Mouse (Mus musculus) megakaryocyte, embryonic 14.5 days (primary cell): ENCODE measurements at regions not wholly inside any gene's neighbourhood (a gene's known extent, or its start where the extent isn't known, plus 50 kb on each side); places are given as distances from the start of the nearest gene placed in this dataset.

Source experiments
- H3K27me3 ChIP-seq: replicated peaks from 2 replicates; pipeline ENCODE3; 2012; ENCODE audit warnings: inconsistent platforms
- H3K36me3 ChIP-seq: replicated peaks from 2 replicates; pipeline ENCODE3; 2012; ENCODE audit warnings: low read length, inconsistent platforms, mixed read lengths
- H3K4me1 ChIP-seq: 2 replicates; pipeline ENCODE4 v1.6.1; 2012; ENCODE audit warnings: inconsistent platforms
- H3K4me3 ChIP-seq: replicated peaks from 2 replicates; pipeline ENCODE3; 2012; ENCODE audit warnings: moderate library complexity, mild to moderate bottlenecking, inconsistent platforms
- H3K9me3 ChIP-seq: 2 replicates; pipeline ENCODE4 v1.6.1; 2012; ENCODE audit warnings: inconsistent platforms
- FLI1 ChIP-seq: IDR thresholded peaks from 2 replicates; pipeline ENCODE4 v1.6.1; 2012; ENCODE audit warnings: low read length, inconsistent platforms, mixed read lengths
- GATA1 ChIP-seq: IDR thresholded peaks from 3 replicates; pipeline ENCODE4 v1.6.1; 2012; ENCODE audit warnings: mixed read lengths, low read length, inconsistent platforms, borderline replicate concordance

DNA sequence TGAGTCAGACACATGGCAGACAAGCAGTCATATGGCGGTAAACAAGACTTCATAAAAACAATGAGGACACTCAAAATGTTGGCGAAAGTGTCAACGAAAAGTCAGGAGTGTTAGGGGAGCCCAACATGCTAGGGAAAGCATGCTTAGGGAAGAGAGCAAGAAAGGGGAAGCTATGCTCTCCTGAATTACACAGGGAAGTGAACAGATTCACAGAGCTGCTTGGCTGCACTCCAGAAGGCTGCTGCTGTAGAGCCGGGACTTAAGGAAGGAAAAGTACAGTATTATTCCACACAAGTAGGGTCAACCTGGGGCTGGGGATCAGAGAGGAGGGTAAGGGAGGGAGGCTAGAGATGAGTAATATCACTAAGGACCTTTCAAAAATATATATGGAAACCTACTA, 124.7 kb upstream of the Aco1 start:
- TF ChIP-seq GATA1, result no peak
- TF ChIP-seq FLI1, result no peak
- H3K4me3 ChIP-seq, result no peak overlapping the region
- no peaks in the 10 kb centered on the region for H3K27me3 ChIP-seq
- H3K9me3 ChIP-seq, result no peaks in the 10 kb centered on the region
- H3K36me3 ChIP-seq, result no peaks in the 10 kb centered on the region
- no peaks in the 10 kb centered on the region; the same call in 1 of the 2 replicates for H3K4me1 ChIP-seq

DNA sequence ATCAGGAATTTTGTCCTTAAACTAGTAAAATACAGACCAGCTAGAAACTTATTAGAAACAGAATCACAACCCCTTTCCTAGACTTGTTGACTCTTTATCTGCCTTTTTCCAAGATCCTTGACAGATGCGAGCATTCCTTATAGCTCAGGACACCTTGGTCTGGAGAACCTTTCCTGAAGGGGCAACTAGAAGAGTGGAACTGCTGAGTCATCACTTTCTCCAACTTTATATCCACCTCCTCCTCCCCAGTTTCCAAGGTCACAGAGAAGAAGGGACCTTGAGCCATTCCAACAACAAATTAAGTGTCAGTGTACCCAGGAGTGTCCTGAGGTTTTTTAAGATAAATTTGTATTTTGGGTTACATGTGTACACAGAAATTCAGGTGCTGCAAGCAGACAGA, 111.5 kb upstream of the Aco1 start:
- H3K4me3 ChIP-seq, result no peak overlapping the region
- no peak for TF ChIP-seq FLI1
- H3K27me3 ChIP-seq, result no peaks in the 10 kb centered on the region
- 0 out of 2 replicates have a peak, but pooled peaks cover 3% of the 10 kb centered on the region for H3K9me3 ChIP-seq
- no peaks in the 10 kb centered on the region for H3K36me3 ChIP-seq
- no peaks in the 10 kb centered on the region for H3K4me1 ChIP-seq

DNA sequence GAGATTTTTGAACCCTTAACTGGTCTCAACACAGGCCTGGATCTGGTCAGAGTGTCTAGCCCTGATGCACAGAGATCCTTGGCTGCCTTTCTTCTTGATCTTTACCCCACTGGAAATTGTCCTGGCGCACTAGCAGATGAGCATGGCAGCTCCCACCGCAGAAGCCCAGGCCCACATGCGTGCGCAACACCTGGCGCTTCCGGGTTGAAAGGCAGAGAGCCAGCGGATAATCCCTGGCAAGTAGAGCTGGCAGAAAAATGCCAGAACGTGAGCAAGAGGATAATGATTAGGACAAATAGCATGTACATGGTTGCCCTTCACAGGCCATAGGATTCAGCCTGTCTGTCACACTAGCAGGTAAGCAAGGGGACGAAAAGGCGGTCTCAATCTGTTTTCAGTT, 95.0 kb upstream of the Aco1 start:
- Histone ChIP-seq H3K36me3 (no peaks in the 10 kb centered on the region), H3K4me1 (no peaks in the 10 kb centered on the region), H3K4me3 (no peak overlapping the region), H3K9me3 (peaks cover 9% of the 10 kb centered on the region), H3K27me3 (no peaks in the 10 kb centered on the region)
- no peak for TF ChIP-seq FLI1
- no peak for TF ChIP-seq GATA1

DNA sequence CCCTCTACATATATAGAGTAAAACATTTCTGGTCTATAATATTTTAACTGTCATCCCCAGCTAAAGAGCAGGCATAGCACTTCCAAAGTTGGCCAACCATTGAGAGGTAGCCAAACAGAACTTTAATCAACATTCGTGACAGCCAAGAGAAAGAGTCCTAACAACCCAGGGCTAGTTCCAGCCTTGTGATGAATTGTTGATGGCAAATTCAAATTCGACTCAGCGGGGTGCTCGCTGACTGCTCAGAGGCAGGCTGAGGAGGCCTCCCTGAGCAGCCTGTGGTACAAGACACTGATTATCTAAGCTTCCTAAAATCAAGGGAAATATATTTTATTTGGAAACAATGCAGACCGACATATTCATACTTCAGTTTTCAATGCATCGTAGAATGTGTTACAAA, 93.8 kb upstream of the Aco1 start:
- TF ChIP-seq GATA1, result no peak
- no peak for TF ChIP-seq FLI1
- Histone ChIP-seq H3K4me1 (no peaks in the 10 kb centered on the region), H3K27me3 (no peaks in the 10 kb centered on the region), H3K9me3 (peaks cover 12% of the 10 kb centered on the region), H3K36me3 (no peaks in the 10 kb centered on the region), H3K4me3 (no peak overlapping the region)

DNA sequence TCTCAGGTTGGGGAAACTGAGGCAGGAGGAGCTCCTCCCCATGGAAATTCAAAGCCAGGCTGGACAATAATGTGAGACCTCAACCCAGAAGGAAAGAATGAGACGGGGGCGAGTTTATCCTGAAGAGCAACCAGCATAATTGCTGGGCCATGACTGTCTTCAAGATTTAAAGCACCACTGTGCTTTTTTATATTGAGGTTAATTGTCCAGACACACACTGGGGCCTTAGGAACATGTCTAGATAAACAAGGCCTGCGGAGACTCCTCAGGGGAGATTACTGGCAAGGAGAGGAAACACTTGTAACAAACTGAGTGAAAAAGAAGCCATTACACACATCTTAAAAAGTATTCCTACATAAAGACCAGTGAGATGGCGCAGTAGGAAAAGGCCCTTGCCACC, 91.0 kb upstream of the Aco1 start:
- no peaks in the 10 kb centered on the region for H3K36me3 ChIP-seq
- H3K4me1 ChIP-seq, result no peaks in the 10 kb centered on the region
- peaks cover 12% of the 10 kb centered on the region for H3K9me3 ChIP-seq
- no peak overlapping the region for H3K4me3 ChIP-seq
- no peaks in the 10 kb centered on the region for H3K27me3 ChIP-seq
- TF ChIP-seq GATA1 (no peak), FLI1 (no peak)

DNA sequence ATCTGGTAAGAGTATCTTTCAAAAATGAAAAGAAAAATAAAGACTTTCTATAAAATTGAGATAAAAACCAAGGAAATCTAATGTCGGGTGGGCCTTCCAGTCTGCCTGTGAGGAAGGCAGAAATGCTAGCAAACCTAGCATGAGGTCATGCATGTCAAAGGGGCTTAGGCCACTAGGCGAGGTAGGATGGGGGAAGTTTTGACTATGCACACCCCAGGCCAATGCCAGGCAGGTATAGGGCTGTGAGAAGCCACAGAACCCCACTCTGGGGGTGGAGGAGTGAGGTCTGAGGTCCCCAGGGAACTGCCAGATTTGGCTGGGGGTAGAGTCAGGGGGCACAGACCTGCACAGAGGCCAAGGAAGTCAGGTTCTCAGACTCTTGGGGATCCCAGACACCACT, 89.5 kb upstream of the Aco1 start:
- Histone ChIP-seq H3K36me3 (no peaks in the 10 kb centered on the region), H3K27me3 (no peaks in the 10 kb centered on the region), H3K4me1 (no peaks in the 10 kb centered on the region), H3K4me3 (no peak overlapping the region), H3K9me3 (peaks cover 7% of the 10 kb centered on the region; the same call in 1 of the 2 replicates)
- TF ChIP-seq GATA1, result no peak
- TF ChIP-seq FLI1, result no peak

DNA sequence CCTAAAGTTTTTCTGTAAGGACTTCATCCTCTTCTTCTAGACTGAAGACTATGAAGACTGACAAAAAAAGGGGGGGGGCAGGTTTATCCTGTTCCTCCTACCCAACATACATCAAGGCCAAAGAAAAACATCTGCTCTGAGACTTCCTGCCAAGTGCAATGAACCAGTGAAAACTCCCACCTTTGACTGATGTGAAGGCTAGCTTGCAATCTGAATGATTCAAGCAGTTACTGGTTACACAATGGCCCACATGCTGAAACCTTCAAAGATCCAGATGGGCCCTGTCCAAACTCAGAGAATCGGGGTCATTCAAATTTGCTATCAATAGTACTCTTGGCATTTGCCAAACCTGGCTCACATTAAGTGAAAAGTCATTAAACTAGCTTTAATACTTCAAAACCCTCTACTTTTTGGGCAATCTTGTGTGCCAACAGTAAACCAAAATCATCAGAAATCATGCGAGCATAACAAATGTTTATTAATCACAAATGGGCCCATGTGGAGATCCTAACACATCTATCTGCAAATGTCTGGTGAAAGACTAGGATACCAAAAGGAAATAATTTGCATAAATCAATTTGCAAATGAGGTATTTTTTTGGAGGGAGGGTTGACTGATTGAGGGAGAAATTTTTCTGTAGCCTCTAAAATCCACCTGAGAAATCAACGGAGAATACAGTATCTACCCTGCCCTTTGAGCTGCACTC, 79.0 kb upstream of the Aco1 start:
- no peak for TF ChIP-seq FLI1
- TF ChIP-seq GATA1, result no peak
- no peak overlapping the region for H3K4me3 ChIP-seq
- peaks cover 14% of the 10 kb centered on the region for H3K9me3 ChIP-seq
- no peaks in the 10 kb centered on the region for H3K4me1 ChIP-seq
- no peaks in the 10 kb centered on the region for H3K36me3 ChIP-seq
- H3K27me3 ChIP-seq, result no peaks in the 10 kb centered on the region

DNA sequence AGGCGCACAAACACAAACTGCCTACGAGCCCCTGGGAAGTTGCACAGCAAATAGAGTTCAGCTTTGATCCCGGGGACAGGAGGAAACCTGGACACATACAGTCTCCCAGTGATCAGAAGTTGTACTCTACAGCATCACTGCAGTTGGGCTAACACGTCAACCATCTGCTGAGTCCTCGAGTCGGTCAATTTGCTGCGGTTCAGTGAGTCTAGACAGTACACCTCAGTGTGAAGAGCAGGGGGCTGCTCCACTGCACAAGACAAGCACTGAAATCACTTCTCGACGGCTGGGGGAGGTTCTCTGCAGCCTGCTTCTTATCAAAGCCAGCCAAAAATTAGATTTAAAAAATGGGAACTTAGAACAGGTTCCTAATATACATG, 78.4 kb upstream of the Aco1 start:
- Histone ChIP-seq H3K9me3 (peaks cover 18% of the 10 kb centered on the region), H3K27me3 (no peaks in the 10 kb centered on the region), H3K36me3 (no peaks in the 10 kb centered on the region), H3K4me3 (no peak overlapping the region), H3K4me1 (no peaks in the 10 kb centered on the region)
- no peak for TF ChIP-seq GATA1
- no peak for TF ChIP-seq FLI1

DNA sequence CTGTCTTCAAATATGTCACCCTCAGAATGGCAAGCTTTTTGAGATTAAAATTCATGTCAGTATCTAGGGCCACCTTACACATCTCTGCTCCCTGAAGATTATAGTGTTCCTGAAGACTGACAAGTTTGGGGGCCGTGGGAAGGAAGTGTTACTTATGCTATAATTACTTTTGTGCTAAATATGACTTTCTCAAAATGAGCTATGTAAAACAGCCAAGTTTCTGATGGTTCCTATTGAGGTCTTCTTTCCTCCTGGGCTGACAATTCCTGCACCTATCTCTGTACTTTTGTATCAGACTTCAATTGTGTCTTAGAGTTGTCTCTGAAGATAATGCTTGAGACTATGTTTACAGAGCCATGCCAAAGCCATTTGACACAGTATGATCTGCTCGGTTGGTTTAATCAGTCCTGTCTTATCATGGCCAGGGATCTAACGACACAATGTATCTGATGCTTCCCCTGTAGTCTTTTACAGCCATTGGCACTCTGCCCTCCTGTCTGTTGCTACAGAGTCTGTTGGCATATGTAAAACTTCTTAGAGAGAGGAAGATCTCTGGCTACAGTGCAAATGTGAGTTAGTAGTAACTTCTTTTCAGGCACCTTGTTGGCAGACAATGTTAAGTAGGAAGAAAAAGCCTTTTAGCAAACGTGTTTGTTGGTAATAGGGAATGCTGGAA, 71.8 kb upstream of the Aco1 start:
- TF ChIP-seq FLI1, result no peak
- no peak for TF ChIP-seq GATA1
- Histone ChIP-seq H3K4me1 (no peaks in the 10 kb centered on the region), H3K9me3 (peaks cover 16% of the 10 kb centered on the region), H3K36me3 (no peaks in the 10 kb centered on the region), H3K27me3 (no peaks in the 10 kb centered on the region), H3K4me3 (no peak overlapping the region)

DNA sequence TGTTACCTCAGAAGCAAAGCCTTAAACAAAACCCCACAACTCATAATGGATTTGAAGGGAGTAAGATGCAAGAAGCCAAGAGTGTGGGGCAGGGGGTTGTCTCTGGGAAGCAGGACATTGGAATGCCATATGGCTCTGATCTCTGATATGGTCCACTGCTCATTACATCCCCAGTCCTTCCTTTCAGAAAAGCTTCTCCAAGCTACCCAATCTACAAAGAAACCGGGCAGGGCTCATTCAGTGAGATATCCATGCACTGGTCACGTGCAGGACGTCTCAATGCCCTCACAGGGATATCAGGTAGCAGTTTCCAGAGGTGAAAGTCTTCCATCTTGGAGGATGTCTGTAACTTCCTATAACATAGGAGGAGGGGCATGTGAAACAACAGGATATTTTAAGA, 61.8 kb upstream of the Aco1 start:
- no peaks in the 10 kb centered on the region for H3K27me3 ChIP-seq
- no peaks in the 10 kb centered on the region for H3K4me1 ChIP-seq
- TF ChIP-seq FLI1 (no peak), GATA1 (no peak)
- peaks cover 7% of the 10 kb centered on the region; the same call in 1 of the 2 replicates for H3K9me3 ChIP-seq
- H3K36me3 ChIP-seq, result no peaks in the 10 kb centered on the region
- H3K4me3 ChIP-seq, result no peak overlapping the region
